Mouse (Mus musculus): ENCODE measurements at regions not wholly inside any gene's neighbourhood (a gene's known extent, or its start where the extent isn't known, plus 50 kb on each side); places are given as distances from the start of the nearest gene placed in this dataset.

- Histone ChIP-seq H3K27ac (ENCODE audit: insufficient read depth, low read length) (no peak overlapping the region), H3K4me1 (ENCODE audit: control insufficient read depth, insufficient read depth, low read length) (no peaks in the 10 kb centered on the region), H3K4me3 (ENCODE audit: insufficient read depth, low read length) (no peak overlapping the region)
- TF ChIP-seq POLR2A (IDR thresholded peaks at IDR 0.05; ENCODE audit: extremely low read depth, insufficient read depth, low read length) (no peak), CTCF (IDR thresholded peaks at IDR 0.05; ENCODE audit: extremely low read depth, insufficient read depth, low read length) (no peak)
Observed at GRCm38 (mm10) chr9:26383996-26384395, 349.5 kb upstream of the B3gat1 start.

GRCm38 (mm10) chr9:26398635-26399034 is 334.9 kb upstream of the B3gat1 start:
- TF ChIP-seq CTCF (IDR thresholded peaks at IDR 0.05; ENCODE audit: extremely low read depth, insufficient read depth, low read length) (no peak), POLR2A (IDR thresholded peaks at IDR 0.05; ENCODE audit: extremely low read depth, insufficient read depth, low read length) (no peak)

GRCm38 (mm10) chr9:26422897-26423823 is 310.4 kb upstream of the B3gat1 start:
- H3K4me3 ChIP-seq (ENCODE audit: insufficient read depth, low read length): no peak overlapping the region
- TF ChIP-seq POLR2A (IDR thresholded peaks at IDR 0.05; ENCODE audit: extremely low read depth, insufficient read depth, low read length) (no peak), CTCF (IDR thresholded peaks at IDR 0.05; ENCODE audit: extremely low read depth, insufficient read depth, low read length) (no peak)
- no peaks in the 10 kb centered on the region for H3K4me1 ChIP-seq (ENCODE audit: control insufficient read depth, insufficient read depth, low read length)
- no peak overlapping the region for H3K27ac ChIP-seq (ENCODE audit: insufficient read depth, low read length)

More at GRCm38 (mm10) chr9:26398635-26399034, 334.9 kb upstream of the B3gat1 start:
- Histone ChIP-seq H3K27ac (ENCODE audit: insufficient read depth, low read length) (no peak overlapping the region), H3K4me1 (ENCODE audit: control insufficient read depth, insufficient read depth, low read length) (no peaks in the 10 kb centered on the region), H3K4me3 (ENCODE audit: insufficient read depth, low read length) (no peak overlapping the region)

- no peak overlapping the region for H3K4me3 ChIP-seq (ENCODE audit: insufficient read depth, low read length)
- no peaks in the 10 kb centered on the region for H3K4me1 ChIP-seq (ENCODE audit: control insufficient read depth, insufficient read depth, low read length)
- TF ChIP-seq POLR2A (IDR thresholded peaks at IDR 0.05; ENCODE audit: extremely low read depth, insufficient read depth, low read length) (no peak), CTCF (IDR thresholded peaks at IDR 0.05; ENCODE audit: extremely low read depth, insufficient read depth, low read length) (no peak)
Observed at GRCm38 (mm10) chr9:26435507-26435906, 298.0 kb upstream of the B3gat1 start.

GRCm38 (mm10) chr9:26437244-26437643 is 296.3 kb upstream of the B3gat1 start:
- Histone ChIP-seq H3K4me1 (ENCODE audit: control insufficient read depth, insufficient read depth, low read length) (no peaks in the 10 kb centered on the region), H3K27ac (ENCODE audit: insufficient read depth, low read length) (no peak overlapping the region), H3K4me3 (ENCODE audit: insufficient read depth, low read length) (no peak overlapping the region)
- TF ChIP-seq POLR2A (IDR thresholded peaks at IDR 0.05; ENCODE audit: extremely low read depth, insufficient read depth, low read length) (no peak), CTCF (IDR thresholded peaks at IDR 0.05; ENCODE audit: extremely low read depth, insufficient read depth, low read length) (no peak)

More at GRCm38 (mm10) chr9:26435507-26435906, 298.0 kb upstream of the B3gat1 start:
- H3K27ac ChIP-seq (ENCODE audit: insufficient read depth, low read length): no peak overlapping the region

- TF ChIP-seq POLR2A (IDR thresholded peaks at IDR 0.05; ENCODE audit: extremely low read depth, insufficient read depth, low read length) (no peak), CTCF (IDR thresholded peaks at IDR 0.05; ENCODE audit: extremely low read depth, insufficient read depth, low read length) (no peak)
- Histone ChIP-seq H3K4me1 (ENCODE audit: control insufficient read depth, insufficient read depth, low read length) (no peaks in the 10 kb centered on the region), H3K27ac (ENCODE audit: insufficient read depth, low read length) (no peak overlapping the region), H3K4me3 (ENCODE audit: insufficient read depth, low read length) (no peak overlapping the region)
Observed at GRCm38 (mm10) chr9:26453924-26454323, 279.6 kb upstream of the B3gat1 start.

- H3K27ac ChIP-seq (ENCODE audit: insufficient read depth, low read length): no peak overlapping the region
- no peak for TF ChIP-seq CTCF (IDR thresholded peaks at IDR 0.05; ENCODE audit: extremely low read depth, insufficient read depth, low read length)
- TF ChIP-seq POLR2A (IDR thresholded peaks at IDR 0.05; ENCODE audit: extremely low read depth, insufficient read depth, low read length): no peak
- no peaks in the 10 kb centered on the region for H3K4me1 ChIP-seq (ENCODE audit: control insufficient read depth, insufficient read depth, low read length)
- no peak overlapping the region for H3K4me3 ChIP-seq (ENCODE audit: insufficient read depth, low read length)
Observed at GRCm38 (mm10) chr9:26461081-26461480, 272.4 kb upstream of the B3gat1 start.

- H3K4me1 ChIP-seq (ENCODE audit: control insufficient read depth, insufficient read depth, low read length): no peaks in the 10 kb centered on the region
- no peak overlapping the region for H3K27ac ChIP-seq (ENCODE audit: insufficient read depth, low read length)
- no peak for TF ChIP-seq CTCF (IDR thresholded peaks at IDR 0.05; ENCODE audit: extremely low read depth, insufficient read depth, low read length)
- TF ChIP-seq POLR2A (IDR thresholded peaks at IDR 0.05; ENCODE audit: extremely low read depth, insufficient read depth, low read length): no peak
- no peak overlapping the region for H3K4me3 ChIP-seq (ENCODE audit: insufficient read depth, low read length)
Observed at GRCm38 (mm10) chr9:26470694-26471392, 262.7 kb upstream of the B3gat1 start.

- H3K27ac ChIP-seq (ENCODE audit: insufficient read depth, low read length): no peak overlapping the region
- H3K4me1 ChIP-seq (ENCODE audit: control insufficient read depth, insufficient read depth, low read length): no peaks in the 10 kb centered on the region
- no peak overlapping the region for H3K4me3 ChIP-seq (ENCODE audit: insufficient read depth, low read length)
- no peak for TF ChIP-seq CTCF (IDR thresholded peaks at IDR 0.05; ENCODE audit: extremely low read depth, insufficient read depth, low read length)
- TF ChIP-seq POLR2A (IDR thresholded peaks at IDR 0.05; ENCODE audit: extremely low read depth, insufficient read depth, low read length): no peak
Observed at GRCm38 (mm10) chr9:26476341-26476740, 257.2 kb upstream of the B3gat1 start.

Data from cortical plate, adult 2 months (tissue).